Mouse (Mus musculus) erythroblast, embryonic 14.5 days (primary cell): Measurements from ENCODE around the gene Rabgap1l.

Source experiments
- GATA1 ChIP-seq: IDR thresholded peaks from 2 replicates; pipeline ENCODE4 v1.6.1; 2012; ENCODE audit warnings: low read length, inconsistent platforms, mixed read lengths
- TAL1 ChIP-seq: IDR thresholded peaks from 3 replicates; pipeline ENCODE4 v1.6.1; 2012; ENCODE audit warnings: low read length, inconsistent platforms, mixed read lengths

DNA sequence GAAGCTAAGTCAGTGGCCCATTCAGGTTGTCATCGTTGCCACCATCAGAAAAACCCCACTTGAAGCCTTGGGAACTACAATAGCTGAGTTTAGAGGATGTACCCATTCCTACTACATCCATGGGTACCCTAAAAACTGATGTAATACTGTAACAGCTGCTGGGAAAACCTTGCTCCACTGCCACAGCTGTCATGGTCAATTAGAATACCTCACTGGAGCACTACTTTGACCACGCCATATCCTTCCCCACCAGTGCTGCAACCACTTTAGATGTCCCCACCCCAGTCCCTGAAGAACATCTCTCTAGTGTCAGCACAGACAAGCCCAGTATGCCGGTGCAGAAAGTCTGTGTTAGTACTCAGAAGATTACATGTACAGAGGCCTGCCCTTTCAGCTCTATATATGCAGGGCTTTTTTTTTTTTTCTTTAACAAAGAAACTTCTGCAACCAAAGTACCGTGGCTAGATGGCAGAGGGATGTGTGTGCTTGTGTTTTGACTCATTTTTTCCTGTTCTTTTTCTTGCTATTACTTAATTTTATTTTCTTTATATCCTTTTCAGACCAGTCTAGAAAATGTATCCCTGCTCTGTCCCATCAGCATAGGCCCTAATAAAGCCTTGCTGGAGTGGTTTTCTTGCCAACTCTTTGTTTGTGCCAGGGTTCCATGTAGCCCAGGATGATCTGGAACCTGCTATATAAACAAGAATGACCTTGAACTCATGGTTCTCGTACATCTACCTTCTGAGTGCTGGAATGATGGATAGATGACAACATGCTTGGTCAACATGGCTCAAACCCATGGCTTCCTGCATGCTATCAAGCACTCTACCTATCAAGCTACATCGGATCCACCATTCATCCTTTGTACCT is 100.6 kb downstream of the Rabgap1l start:
- TF ChIP-seq TAL1, result no peak
- no peak for TF ChIP-seq GATA1
